Mouse (Mus musculus) MEL (cell line): ENCODE measurements around the gene Adgrf3.

Experiments
- BHLHE40 ChIP-seq: IDR thresholded peaks from 2 replicates; pipeline ENCODE4 v1.6.1; 2012; ENCODE audit warnings: low read depth, mild to moderate bottlenecking, inconsistent platforms, low read length, improper control_type of control experiment, borderline replicate concordance
- E2F4 ChIP-seq: IDR thresholded peaks from 2 replicates; pipeline ENCODE4 v1.6.1; 2011; ENCODE audit warnings: low read depth, low read length, improper control_type of control experiment, borderline replicate concordance
- MAZ ChIP-seq: IDR thresholded peaks from 2 replicates; pipeline ENCODE4 v1.6.1; 2012; ENCODE audit warnings: low read depth, mild to moderate bottlenecking, inconsistent platforms, low read length, improper control_type of control experiment
- ZC3H11A ChIP-seq: IDR thresholded peaks from 2 replicates; pipeline ENCODE4 v1.6.1; 2012; ENCODE audit warnings: low read depth, mild to moderate bottlenecking, inconsistent platforms, low read length, improper control_type of control experiment

GRCm38 (mm10) chr5:30204441-30204840, 1.1 kb downstream of the Adgrf3 start:
- TF ChIP-seq BHLHE40 (no peak), MAZ (no peak), E2F4 (no peak), ZC3H11A (no peak)
